Mouse (Mus musculus): Measurements from ENCODE around the gene Cdh5.

The Cdh5 gene

GRCm38 (mm10) chr8:104188459-104188858 is 87.0 kb downstream of the Cdh5 start:
- no peak for DNase-seq (ENCODE audit: low spot score)

DNA sequence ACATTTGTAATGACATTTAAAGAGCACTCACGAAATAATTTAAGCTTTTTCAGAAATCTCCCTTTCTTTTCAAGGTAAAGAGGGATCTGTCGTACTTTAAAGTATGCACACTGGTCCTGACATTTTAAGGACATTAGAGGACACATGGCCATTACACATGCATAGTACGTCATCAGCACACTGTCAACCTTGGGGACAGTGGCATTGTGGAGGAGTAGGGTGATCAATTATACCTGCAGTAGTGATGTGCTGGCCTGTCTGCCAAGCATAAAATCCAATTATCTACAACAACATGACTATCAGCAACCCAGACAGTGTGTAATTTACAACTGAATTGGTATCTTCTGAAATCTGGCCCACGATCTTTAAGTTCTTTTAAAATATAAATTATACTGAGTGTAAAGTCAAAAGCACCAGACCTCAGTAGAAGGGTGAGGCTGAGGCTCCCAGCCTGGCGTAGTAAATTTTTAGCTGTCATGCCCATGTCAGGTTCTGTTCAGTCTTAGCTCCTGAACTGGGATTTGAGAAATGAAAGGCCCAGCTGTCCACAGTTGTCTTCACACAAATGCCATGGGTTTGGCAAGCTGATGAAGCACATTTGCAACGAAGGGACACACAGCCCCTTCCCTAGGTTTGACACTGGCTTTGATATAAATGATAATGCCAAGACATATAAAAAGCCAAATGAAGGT is 89.5 kb downstream of the Cdh5 start:
- no peak for DNase-seq (ENCODE audit: low spot score)

DNA sequence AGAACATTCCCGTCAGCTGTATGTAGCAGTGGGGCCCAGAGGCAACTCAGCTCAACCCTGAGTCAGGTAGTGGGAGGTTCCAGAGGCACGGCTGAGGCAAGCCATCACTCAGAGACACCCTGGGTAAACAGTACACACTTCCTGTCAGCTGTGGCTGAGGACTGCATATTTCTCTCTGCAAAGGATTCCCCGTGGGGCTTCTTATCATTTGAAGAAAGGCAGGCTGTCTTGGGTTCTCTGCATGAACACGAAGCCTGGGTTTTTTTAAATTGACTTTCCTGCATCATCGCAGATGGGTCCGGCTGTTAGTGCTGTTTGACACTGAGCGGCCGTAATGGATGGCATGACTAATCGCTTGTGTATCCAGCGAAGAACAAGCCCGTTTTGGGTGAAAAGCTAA is 90.1 kb downstream of the Cdh5 start:
- peak; percentile 7 for DNase-seq (ENCODE audit: low spot score)
